Mouse (Mus musculus) NIH3T3 (cell line): Measurements from ENCODE around the gene Iqcf5.
"Not testable (repeated sequence)": the region's sequence is repeated elsewhere in the genome, so short reads cannot be mapped to it uniquely, and the experiment has no call there.

Experiments
- DNase-seq: peaks from one replicate; pipeline ENCODE4 v3.0.0-alpha.2; 2012; ENCODE audit warnings: low read depth

Iqcf5 gene

GRCm38 (mm10) chr9:106481676-106482075, 32.7 kb upstream of the Iqcf5 start:
- DNase-seq: no peak

DNA sequence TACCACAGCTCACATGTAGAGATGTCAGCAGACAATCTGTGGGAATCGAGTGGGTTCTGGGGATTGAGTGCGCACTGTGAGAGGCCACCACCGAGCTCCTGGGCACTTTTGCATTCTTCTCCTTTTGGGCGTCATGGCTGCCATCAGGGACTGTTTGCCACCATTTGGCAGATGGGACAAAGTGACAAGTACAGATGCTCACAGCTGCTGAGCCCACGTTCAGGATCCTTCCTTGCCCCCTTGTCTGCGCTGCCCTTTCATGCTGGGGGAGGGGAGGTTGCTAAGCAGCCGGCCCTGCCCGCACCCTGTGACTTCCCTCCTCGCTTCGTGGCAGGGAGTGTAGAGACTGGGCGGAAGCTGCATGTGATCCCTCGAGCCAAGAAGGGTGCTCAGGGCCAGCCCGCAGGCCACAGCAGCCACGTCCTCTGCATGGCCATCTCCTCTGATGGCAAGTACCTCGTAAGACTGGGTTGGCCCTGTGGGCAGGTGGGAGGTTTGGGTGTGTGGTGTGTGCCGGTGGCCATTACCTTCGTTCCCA, 31.7 kb upstream of the Iqcf5 start:
- no peak for DNase-seq

- no peak for DNase-seq
These were observed 31.2 kb upstream of the Iqcf5 start for GRCm38 (mm10) chr9:106483136-106483535.

DNA sequence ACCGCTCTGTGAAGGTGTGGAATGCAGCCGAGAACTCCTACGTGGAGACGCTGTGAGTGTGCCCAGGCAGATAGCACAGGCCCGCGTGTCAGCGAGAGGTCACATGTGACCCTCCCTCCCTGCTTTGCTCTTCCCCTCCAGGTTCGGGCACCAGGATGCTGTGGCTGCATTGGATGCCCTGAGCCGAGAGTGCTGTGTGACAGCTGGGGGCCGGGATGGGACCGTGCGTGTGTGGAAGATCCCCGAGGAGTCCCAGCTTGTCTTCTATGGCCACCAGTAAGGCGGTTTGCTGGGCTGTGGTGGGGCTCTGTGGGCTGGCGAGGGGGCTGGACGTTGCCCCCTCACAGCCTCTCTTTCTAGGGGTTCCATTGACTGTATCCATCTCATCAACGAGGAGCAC, 30.8 kb upstream of the Iqcf5 start:
- DNase-seq: no peak

- DNase-seq: no peak
These were observed 29.3 kb upstream of the Iqcf5 start for GRCm38 (mm10) chr9:106485076-106485475.

- DNase-seq: not testable (repeated sequence)
These were observed 26.8 kb upstream of the Iqcf5 start for GRCm38 (mm10) chr9:106487602-106488001.

DNA sequence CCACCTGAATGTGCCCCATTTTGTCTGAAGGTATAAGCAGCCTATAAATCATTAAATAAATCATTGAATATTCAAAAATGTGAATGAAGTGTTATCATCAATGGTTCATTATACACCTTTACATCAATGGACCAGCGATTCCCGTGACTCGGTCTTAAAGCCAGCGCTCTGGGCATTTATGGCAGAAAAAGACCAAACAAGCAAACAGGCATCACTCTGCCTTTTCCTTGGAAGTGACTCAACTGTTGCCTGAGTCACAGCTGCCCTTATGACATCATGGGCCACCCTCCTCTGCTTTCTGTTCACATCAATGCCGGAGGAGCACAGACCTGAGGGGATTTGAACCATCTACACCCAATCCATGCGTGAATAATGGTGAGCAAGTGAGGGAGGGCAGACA, 14.7 kb upstream of the Iqcf5 start, which contains the start of gene Iqcf1:
Iqcf1 (plus strand) TSS at position 301 of the 400 bp plus-strand sequence.
- DNase-seq: peak; percentile 19

DNA sequence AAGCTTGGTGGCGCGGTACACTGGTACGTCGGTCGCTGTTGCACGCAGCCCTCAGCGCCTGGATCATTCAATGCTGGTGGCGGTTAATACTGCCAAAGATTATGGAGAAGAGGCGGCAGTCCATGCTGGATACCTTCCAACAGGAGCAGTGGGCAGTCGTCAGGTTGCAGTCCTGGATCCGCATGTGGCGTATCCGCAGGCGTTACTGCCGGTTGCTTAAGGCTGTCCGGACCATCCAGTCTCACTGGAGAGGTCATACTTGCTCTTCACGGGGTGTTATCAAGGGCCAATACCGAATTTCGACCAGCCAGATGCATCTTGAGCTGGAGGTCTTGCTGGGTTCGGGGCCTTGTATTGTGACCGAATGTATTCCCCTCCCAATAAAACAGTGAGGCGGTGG, 12.5 kb upstream of the Iqcf5 start:
- no peak for DNase-seq

DNA sequence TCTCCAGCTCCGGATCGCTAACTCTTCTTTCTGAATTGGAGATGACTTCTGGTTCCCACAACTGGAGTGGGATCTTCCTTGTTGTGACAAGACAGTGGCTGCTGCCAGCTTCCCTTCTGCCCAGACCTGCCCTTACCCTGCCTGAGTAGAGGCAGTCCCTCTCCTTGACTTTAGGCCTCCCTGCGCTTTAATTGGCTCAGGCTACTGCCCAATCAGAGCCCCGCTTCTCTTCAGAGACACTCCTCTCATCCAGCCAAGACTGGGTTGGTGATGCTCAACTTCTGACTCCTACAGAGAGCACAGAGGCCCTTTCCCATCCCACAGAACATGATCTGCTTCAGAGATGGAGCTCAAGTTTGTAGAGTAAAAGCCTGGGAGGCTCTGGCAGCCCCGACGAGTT, 10.1 kb upstream of the Iqcf5 start:
- no peak for DNase-seq

GRCm38 (mm10) chr9:106509356-106509755, 5.0 kb upstream of the Iqcf5 start:
- no peak for DNase-seq

- DNase-seq: no peak
These were observed 1.5 kb upstream of the Iqcf5 start for GRCm38 (mm10) chr9:106512729-106513450.

GRCm38 (mm10) chr9:106513566-106513965, 807 bp upstream of the Iqcf5 start:
- no peak for DNase-seq

GRCm38 (mm10) chr9:106519433-106519832, 5.1 kb downstream of the Iqcf5 start:
- no peak for DNase-seq

DNA sequence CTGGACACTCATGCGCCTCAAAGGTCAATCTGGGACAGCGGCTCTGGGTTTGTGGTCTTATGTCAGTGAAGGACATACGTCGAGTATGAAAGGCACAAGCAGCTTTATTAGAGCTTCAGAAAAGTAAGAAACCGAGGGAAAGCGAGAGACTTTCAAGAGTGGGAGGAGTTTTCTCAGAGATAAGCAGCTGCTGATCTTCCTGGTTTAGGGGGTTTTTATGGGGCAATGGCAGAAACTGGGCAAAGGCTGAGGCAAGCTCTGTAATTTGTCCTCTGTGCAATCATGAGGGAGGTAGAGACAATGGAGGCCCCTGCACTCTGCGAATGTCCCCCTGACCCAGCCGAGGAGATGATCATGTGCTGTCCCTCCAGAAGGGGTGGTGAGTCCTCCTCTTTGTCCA, 5.5 kb downstream of the Iqcf5 start:
- DNase-seq: no peak

DNA sequence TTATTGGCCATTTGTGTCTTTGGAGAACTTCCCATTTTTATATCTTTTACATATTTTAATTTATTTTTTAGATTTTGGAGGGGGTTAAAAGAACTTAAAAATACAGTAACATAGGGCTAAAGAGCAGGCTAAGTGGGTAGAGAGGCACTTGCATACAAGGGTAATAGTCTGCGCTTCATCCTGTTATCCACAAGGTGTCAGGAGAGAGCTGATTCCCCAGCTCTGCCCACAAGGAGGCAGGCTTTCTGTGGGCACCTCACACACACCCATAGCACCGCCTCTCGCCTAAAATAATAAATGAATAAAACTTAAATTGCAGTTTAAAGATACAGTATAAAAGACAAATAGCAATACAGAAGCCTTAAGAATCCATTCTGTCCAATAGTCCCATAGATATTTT, 17.5 kb downstream of the Iqcf5 start:
- peak; percentile 78 for DNase-seq

DNA sequence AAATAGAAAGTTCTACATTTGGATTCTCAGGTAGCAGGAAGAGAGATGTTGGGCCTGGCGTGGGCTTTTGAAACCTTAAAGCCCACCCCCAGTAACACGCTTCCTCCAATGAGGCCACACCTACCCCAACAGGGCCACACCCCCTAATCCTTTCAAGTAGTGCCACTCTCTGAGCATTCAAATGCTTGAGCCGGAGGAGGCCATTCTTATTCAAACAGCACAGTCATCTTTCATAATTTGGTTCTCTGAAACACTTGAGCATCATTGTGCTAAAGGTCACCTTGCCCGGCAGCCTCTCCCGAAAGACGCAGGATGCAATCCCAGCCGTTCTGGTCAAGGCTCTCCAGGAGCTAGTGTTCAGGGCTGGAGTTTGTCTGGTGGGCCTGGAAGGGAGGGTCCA, 19.9 kb downstream of the Iqcf5 start:
- DNase-seq: no peak

DNA sequence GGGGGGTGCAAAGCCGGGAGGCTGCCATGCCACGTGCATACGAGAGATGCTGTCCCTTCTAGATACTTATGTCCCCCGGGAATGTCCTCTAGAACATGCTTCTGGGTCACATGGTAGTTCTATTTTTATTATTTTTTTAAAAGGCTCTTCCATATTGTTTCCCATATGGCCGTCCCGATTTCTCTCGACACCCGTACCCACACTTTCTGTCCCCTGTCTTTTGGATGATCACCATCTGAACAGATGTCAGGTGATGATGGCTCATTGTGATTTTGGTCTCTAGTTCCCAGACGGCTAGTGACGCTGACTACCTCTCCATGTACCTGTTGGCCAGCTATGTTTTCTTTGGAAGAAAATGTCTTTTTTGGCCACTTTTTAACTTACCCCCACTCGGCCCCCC, 20.6 kb downstream of the Iqcf5 start:
- DNase-seq: no peak

DNA sequence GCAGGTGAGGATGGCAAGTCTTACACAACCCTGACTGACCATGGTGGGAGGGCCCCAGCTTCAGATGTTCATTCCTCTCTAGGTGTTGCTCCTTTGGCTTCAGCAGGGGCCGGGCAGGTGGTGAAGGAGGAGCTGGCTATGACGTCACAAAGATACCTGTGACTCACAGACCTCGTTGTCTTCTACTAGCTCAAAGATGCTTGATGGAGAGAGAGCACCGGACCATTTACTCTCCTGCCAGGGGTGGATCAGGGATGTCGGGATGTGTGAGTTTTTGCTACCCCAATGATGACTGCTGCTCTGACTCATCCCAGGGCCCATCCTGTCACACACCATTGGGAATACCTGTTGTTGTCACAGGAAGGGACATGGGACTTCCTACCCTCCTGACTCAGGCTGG, 47.2 kb downstream of the Iqcf5 start, which contains the start of gene Iqcf3:
Iqcf3 (minus strand) TSS at position 101 of the 400 bp plus-strand sequence.
- no peak for DNase-seq

GRCm38 (mm10) chr9:106562291-106562690, 47.9 kb downstream of the Iqcf5 start:
- peak; percentile 30 for DNase-seq

DNA sequence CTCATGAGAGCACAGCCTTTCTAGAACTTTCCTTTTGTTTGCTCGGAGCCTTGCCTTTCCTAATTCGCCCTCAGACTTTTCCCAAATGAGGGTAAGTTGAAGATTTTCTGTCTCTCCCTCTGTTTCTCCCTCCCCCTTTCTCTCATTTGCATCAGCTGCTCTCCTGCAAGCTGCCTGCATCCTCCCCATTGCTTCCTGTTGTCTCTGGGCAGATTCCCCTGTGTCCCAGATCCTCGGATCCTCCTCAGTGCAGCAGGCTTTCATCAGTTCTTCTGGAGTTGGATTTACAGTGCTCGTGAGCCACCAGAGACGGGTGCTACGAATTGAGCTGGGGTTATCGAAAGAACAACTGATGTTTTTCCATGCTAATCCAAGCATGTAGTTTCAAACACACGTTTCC, 49.7 kb downstream of the Iqcf5 start:
- DNase-seq: no peak
